Mouse (Mus musculus) liver, embryonic 13.5 days (tissue): ENCODE data around the gene Ubn2. TPM values are rescaled to one million over a fixed set of nuclear protein-coding genes. Genes with fewer than 3 reads are reported as not detected.

Experiments used
- microRNA-seq: library from miRNA; unstranded; fragments of <30 nt; microRNA quantifications from one replicate; pipeline ENCODE4, GENCODE M21; 2016
- polyA plus RNA-seq: library from polyadenylated mRNA; unstranded; fragments of >200 nt; fragmentation: Nextera tagmentation; extraction: Ambion mirVana; gene quantifications from 2 replicates; pipeline ENCODE4 v1.2.1, GENCODE M21; 2015

The Ubn2 gene
- polyA plus RNA-seq, 1 experiment from 2014 or later: 4.9 TPM

Small RNAs within 50 kb of the gene (microRNA-seq; reads per million reads assigned to microRNA genes)
- gene Mir7670: 11.2 reads per million, percentile 26 among the genes with 10 or more reads in this experiment

Other genes starting within 250 kb of the Ubn2 start
- gene D630045J12Rik, start 179.9 kb upstream of the Ubn2 start, polyA plus RNA-seq: 0.28 and 0.31 TPM in 2 replicates
- 1.6 and 2.1 TPM in 2 replicates for gene Zc3hav1l, start 134.7 kb upstream of the Ubn2 start, polyA plus RNA-seq
- gene Zc3hav1, start 79.3 kb upstream of the Ubn2 start, polyA plus RNA-seq: 24.6 and 25.8 TPM in 2 replicates
- 0.70 and 0.74 TPM in 2 replicates for gene Ttc26, start 52.5 kb upstream of the Ubn2 start, polyA plus RNA-seq
- 97.6 and 100 TPM in 2 replicates for gene Fmc1, start 99.6 kb downstream of the Ubn2 start, polyA plus RNA-seq
- 17.8 and 18.5 TPM in 2 replicates for gene Luc7l2, start 117.4 kb downstream of the Ubn2 start, polyA plus RNA-seq
- gene Klrg2, start 203.3 kb downstream of the Ubn2 start, polyA plus RNA-seq: 0.07 TPM in 1 of 2 replicates, not detected in the other
- gene Clec2l, start 229.1 kb downstream of the Ubn2 start, polyA plus RNA-seq: 0.09 TPM in 1 of 2 replicates, not detected in the other